Mouse (Mus musculus) small intestine, adult 2 months (tissue): Measurements from ENCODE around the gene Lct.

ENCODE experiments used
- CTCF ChIP-seq: fragments of 200-500 bp; IDR thresholded peaks from 2 replicates; pipeline ENCODE4 v1.5.1; 2012; ENCODE audit warnings: low read depth, mild to moderate bottlenecking, control low read depth, inconsistent platforms, low read length, moderate library complexity, mixed read lengths; ENCODE audit not compliant: insufficient replicate concordance, insufficient read length; ENCODE audit errors: extremely low read depth
- POLR2A ChIP-seq: fragments of 200-500 bp; IDR thresholded peaks from 2 replicates; pipeline ENCODE4 v1.6.1; 2012; ENCODE audit warnings: low read depth, mild to moderate bottlenecking, control low read depth, inconsistent platforms, low read length, moderate library complexity

GRCm38 (mm10) chr1:128359554-128360376, 31.6 kb upstream of the Lct start, which contains the start of gene Mcm6:
- TF ChIP-seq CTCF: no peak
- TF ChIP-seq POLR2A: peak; percentile 50; the same call in 1 of the 2 replicates
